Comparison of ENCODE assay signal across 8 mouse cellular contexts in genomic region chr5:137350205-137351057, GRCm38 (mm10). TPM values are rescaled to one million over a fixed set of nuclear protein-coding genes. Genes with fewer than 3 reads are reported as not detected.
A peak's percentile ranks its signal among the peaks of the same experiment; 100 is the strongest.
DNase-seq lines count a peak whose midpoint lies in the region; ATAC-seq and TF ChIP-seq lines count a peak whose summit lies in the region.

No protein-coding gene starts in this region.

- no peaks in the 10 kb centered on the region for H3K27me3 ChIP-seq in heart, embryonic 11.5 days (ENCODE audit: control insufficient read depth, insufficient read depth, low read length)
- no peaks in the 10 kb centered on the region for H3K27me3 ChIP-seq in heart, postnatal 0 days (ENCODE audit: control insufficient read depth, insufficient read depth, low read length)
- peaks cover 22% of the 10 kb centered on the region for H3K27me3 ChIP-seq in midbrain, embryonic 13.5 days

- no peak for TF ChIP-seq EP300 in heart, postnatal 0 days (IDR thresholded peaks at IDR 0.05; ENCODE audit: low read depth)

- H3K4me2 ChIP-seq in heart, embryonic 11.5 days: peak overlapping the region; percentile 90
- peak overlapping the region; percentile 88 for H3K4me2 ChIP-seq in heart, postnatal 0 days (ENCODE audit: low read depth, low read length)
- peak overlapping the region; percentile 95 for H3K4me2 ChIP-seq in midbrain, embryonic 13.5 days (replicated peaks)

- H3K9me3 ChIP-seq in heart, embryonic 11.5 days (replicated peaks; ENCODE audit: control insufficient read depth, low read length): no peaks in the 10 kb centered on the region
- no peaks in the 10 kb centered on the region for H3K9me3 ChIP-seq in heart, postnatal 0 days (replicated peaks; ENCODE audit: control insufficient read depth, low read length)
- no peaks in the 10 kb centered on the region for H3K9me3 ChIP-seq in midbrain, embryonic 13.5 days

- H3K4me1 ChIP-seq in heart, embryonic 11.5 days (ENCODE audit: control insufficient read depth, insufficient read depth, low read length): peaks cover 25% of the 10 kb centered on the region
- peaks cover 32% of the 10 kb centered on the region for H3K4me1 ChIP-seq in heart, postnatal 0 days (ENCODE audit: control insufficient read depth, insufficient read depth)
- H3K4me1 ChIP-seq in midbrain, embryonic 13.5 days (replicated peaks): peaks cover 54% of the 10 kb centered on the region

- ATAC-seq in heart, embryonic 11.5 days (replicated peaks; ENCODE audit: insufficient number of reproducible peaks, low FRiP score, low TSS enrichment): peak; percentile 46
- ATAC-seq in heart, postnatal 0 days (ENCODE audit: insufficient read depth, low read depth): peak; percentile 35
- peak; percentile 65 for ATAC-seq in midbrain, embryonic 13.5 days

- TF ChIP-seq CTCF in heart, postnatal 0 days (IDR thresholded peaks at IDR 0.05; ENCODE audit: low read depth): no peak

- H3K36me3 ChIP-seq in heart, embryonic 11.5 days (ENCODE audit: control insufficient read depth, insufficient read depth, low read length): peaks cover 17% of the 10 kb centered on the region
- peaks cover 19% of the 10 kb centered on the region for H3K36me3 ChIP-seq in heart, postnatal 0 days (replicated peaks; ENCODE audit: control insufficient read depth, insufficient read depth, low read length)
- peaks cover 17% of the 10 kb centered on the region for H3K36me3 ChIP-seq in midbrain, embryonic 13.5 days

- DNase-seq in heart, postnatal 25 days (ENCODE audit: low spot score): no peak
- peak; percentile 64 for DNase-seq in NIH3T3 (ENCODE audit: low read depth)
- no peak for DNase-seq in heart, postnatal 0 days (ENCODE audit: low spot score)
- DNase-seq in right cerebral cortex, postnatal 25 days: no peak
- DNase-seq in cerebellum, postnatal 25 days: no peak
- DNase-seq in frontal cortex, postnatal 36 days (ENCODE audit: low spot score in 2 of 2): no peak

- H3K9ac ChIP-seq in heart, embryonic 11.5 days (ENCODE audit: low read depth, low read length): peak overlapping the region; percentile 88
- peak overlapping the region; percentile 97 for H3K9ac ChIP-seq in heart, postnatal 0 days (replicated peaks; ENCODE audit: low read depth, low read length)
- H3K9ac ChIP-seq in midbrain, embryonic 13.5 days (replicated peaks): peak overlapping the region; percentile 85

- H3K4me3 ChIP-seq in heart, embryonic 11.5 days (ENCODE audit: low read depth, low read length): peak overlapping the region; percentile 78
- peak overlapping the region; percentile 93 for H3K4me3 ChIP-seq in heart, postnatal 0 days (ENCODE audit: low read depth, low read length)
- H3K4me3 ChIP-seq in midbrain, embryonic 13.5 days (replicated peaks): peak overlapping the region; percentile 65

- H3K27ac ChIP-seq in heart, embryonic 11.5 days (ENCODE audit: low read depth, low read length): peak overlapping the region; percentile 96
- peak overlapping the region; percentile 99 for H3K27ac ChIP-seq in heart, postnatal 0 days (ENCODE audit: low read depth)
- peak overlapping the region; percentile 72 for H3K27ac ChIP-seq in midbrain, embryonic 13.5 days

- WGBS in heart, embryonic 11.5 days (ENCODE audit: insufficient replicate concordance): under 1% methylated on average over 55 of the region's 55 CpGs
- under 1% methylated on average over 51 of the region's 55 CpGs for WGBS in heart, postnatal 0 days
- under 1% methylated on average over 55 of the region's 55 CpGs for WGBS in midbrain, embryonic 13.5 days

- intact Hi-C loops in heart, postnatal 25 days (cut with DNase I): no loop called here

RNA-seq across cellular contexts. Expression of gene Ephb4, which starts 0.5 kb away (rescaled TPM):
- polyA plus RNA-seq in heart, embryonic 11.5 days (2014; fragmentation: Nextera tagmentation; extraction: Ambion mirVana): 27.3 and 35.6 TPM in 2 replicates
- 10 to 100 TPM; 52.5 to 64.2 TPM for total RNA-seq in heart, postnatal 25 days (2021)
- total RNA-seq in heart, postnatal 0 days (2014; rRNA removed; ENCODE audit: low replicate concordance): 99.2 and 113 TPM in 2 replicates
- polyA plus RNA-seq in heart, postnatal 0 days (2015; fragmentation: Nextera tagmentation; extraction: Ambion mirVana): 20.4 and 23.1 TPM in 2 replicates
- 7.5 and 8.6 TPM in 2 replicates for polyA plus RNA-seq in midbrain, embryonic 13.5 days (2015; fragmentation: Nextera tagmentation; extraction: Ambion mirVana)

RNA-seq across cellular contexts. Expression of gene Slc12a9, which starts 17.0 kb away (rescaled TPM):
- polyA plus RNA-seq in heart, embryonic 11.5 days (2014; fragmentation: Nextera tagmentation; extraction: Ambion mirVana): 5.1 and 5.6 TPM in 2 replicates
- total RNA-seq in heart, postnatal 25 days (2021): 1 to 10 TPM; 2.7 to 3.0 TPM
- total RNA-seq in heart, postnatal 0 days (2014; rRNA removed; ENCODE audit: low replicate concordance): 7.3 and 14.8 TPM in 2 replicates
- polyA plus RNA-seq in heart, postnatal 0 days (2015; fragmentation: Nextera tagmentation; extraction: Ambion mirVana): 4.0 and 4.5 TPM in 2 replicates
- 21.8 and 23.4 TPM in 2 replicates for polyA plus RNA-seq in midbrain, embryonic 13.5 days (2015; fragmentation: Nextera tagmentation; extraction: Ambion mirVana)

RNA-seq across cellular contexts. Expression of gene Trip6, which starts 36.2 kb away (rescaled TPM):
- polyA plus RNA-seq in heart, embryonic 11.5 days (2014; fragmentation: Nextera tagmentation; extraction: Ambion mirVana): 36.7 and 41.1 TPM in 2 replicates
- total RNA-seq in heart, postnatal 25 days (2021): 10 to 100 TPM; 10.8 to 13.3 TPM
- 44.8 and 46.8 TPM in 2 replicates for total RNA-seq in heart, postnatal 0 days (2014; rRNA removed; ENCODE audit: low replicate concordance)
- polyA plus RNA-seq in heart, postnatal 0 days (2015; fragmentation: Nextera tagmentation; extraction: Ambion mirVana): 22.9 and 28.6 TPM in 2 replicates
- polyA plus RNA-seq in midbrain, embryonic 13.5 days (2015; fragmentation: Nextera tagmentation; extraction: Ambion mirVana): 19.8 and 22.1 TPM in 2 replicates

RNA-seq across cellular contexts. Expression of gene Srrt, which starts 43.0 kb away (rescaled TPM):
- polyA plus RNA-seq in heart, embryonic 11.5 days (2014; fragmentation: Nextera tagmentation; extraction: Ambion mirVana): 92.0 and 96.9 TPM in 2 replicates
- total RNA-seq in heart, postnatal 25 days (2021): 10 to 100 TPM; 67.1 to 67.7 TPM
- 77.2 and 139 TPM in 2 replicates for total RNA-seq in heart, postnatal 0 days (2014; rRNA removed; ENCODE audit: low replicate concordance)
- 34.9 and 38.0 TPM in 2 replicates for polyA plus RNA-seq in heart, postnatal 0 days (2015; fragmentation: Nextera tagmentation; extraction: Ambion mirVana)
- polyA plus RNA-seq in midbrain, embryonic 13.5 days (2015; fragmentation: Nextera tagmentation; extraction: Ambion mirVana): 116 and 123 TPM in 2 replicates

RNA-seq across cellular contexts. Expression of gene Ufsp1, which starts 56.0 kb away (rescaled TPM):
- polyA plus RNA-seq in heart, embryonic 11.5 days (2014; fragmentation: Nextera tagmentation; extraction: Ambion mirVana): 9.1 and 10.3 TPM in 2 replicates
- 1 to 10 TPM; 8.3 to 8.7 TPM for total RNA-seq in heart, postnatal 25 days (2021)
- total RNA-seq in heart, postnatal 0 days (2014; rRNA removed; ENCODE audit: low replicate concordance): 4.1 and 5.6 TPM in 2 replicates
- 11.5 and 11.9 TPM in 2 replicates for polyA plus RNA-seq in heart, postnatal 0 days (2015; fragmentation: Nextera tagmentation; extraction: Ambion mirVana)
- polyA plus RNA-seq in midbrain, embryonic 13.5 days (2015; fragmentation: Nextera tagmentation; extraction: Ambion mirVana): 9.7 and 10.0 TPM in 2 replicates
